Mouse (Mus musculus): ENCODE data around the gene Gpr83. TPM values are rescaled to one million over a fixed set of nuclear protein-coding genes. Genes with fewer than 3 reads are reported as not detected.

Gene Gpr83
- polyA plus RNA-seq, 1 experiment, result not detected

GRCm38 (mm10) chr9:14841878-14842761 is 17.9 kb upstream of the Gpr83 start:
- H3K4me3 ChIP-seq (replicated peaks), result no peak overlapping the region
- TF ChIP-seq GATA1 (IDR thresholded peaks at IDR 0.05; ENCODE audit: low read length) (no peak), TAL1 (IDR thresholded peaks at IDR 0.05; ENCODE audit: low read length) (no peak)
- no peaks in the 10 kb centered on the region for H3K27me3 ChIP-seq (ENCODE audit: control insufficient read depth)
- H3K36me3 ChIP-seq (ENCODE audit: control insufficient read depth), result peaks cover 12% of the 10 kb centered on the region
- no peaks in the 10 kb centered on the region for H3K9me3 ChIP-seq (ENCODE audit: control insufficient read depth, low read length)
- no peaks in the 10 kb centered on the region; the same call in 1 of the 2 replicates for H3K4me1 ChIP-seq (ENCODE audit: control insufficient read depth)

DNA sequence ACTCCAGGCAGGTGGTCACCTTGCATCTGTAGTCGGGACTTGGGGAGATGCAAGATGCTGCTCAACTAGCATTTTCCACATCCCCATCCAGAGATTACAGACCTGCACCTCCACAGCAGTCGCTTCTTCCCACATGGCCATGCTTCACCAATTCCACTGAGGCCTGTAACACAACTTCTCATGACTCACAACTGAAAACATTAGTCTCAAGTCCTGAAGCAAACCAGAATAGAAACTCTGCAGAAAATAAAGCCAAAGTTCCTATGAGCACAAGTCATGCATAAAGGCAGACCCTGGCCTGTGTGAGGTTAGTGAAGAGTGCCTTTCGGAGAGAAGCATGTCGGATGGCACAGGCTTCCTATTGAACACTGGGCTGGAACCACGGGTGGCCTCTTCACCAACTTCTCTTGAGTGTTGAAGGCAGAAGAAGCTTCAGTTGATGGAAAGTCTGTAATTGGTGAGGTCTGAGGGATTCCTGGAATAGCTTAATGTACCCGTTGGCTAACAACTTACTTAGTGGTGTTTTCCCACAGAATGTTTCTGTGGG is 16.6 kb upstream of the Gpr83 start:
- Histone ChIP-seq H3K27me3 (ENCODE audit: control insufficient read depth) (no peaks in the 10 kb centered on the region), H3K4me3 (replicated peaks) (no peak overlapping the region), H3K36me3 (ENCODE audit: control insufficient read depth) (peaks cover 7% of the 10 kb centered on the region; the same call in 1 of the 2 replicates), H3K9me3 (ENCODE audit: control insufficient read depth, low read length) (no peaks in the 10 kb centered on the region), H3K4me1 (ENCODE audit: control insufficient read depth) (no peaks in the 10 kb centered on the region; the same call in 1 of the 2 replicates)
- TF ChIP-seq TAL1 (IDR thresholded peaks at IDR 0.05; ENCODE audit: low read length) (no peak), GATA1 (IDR thresholded peaks at IDR 0.05; ENCODE audit: low read length) (no peak)

DNA sequence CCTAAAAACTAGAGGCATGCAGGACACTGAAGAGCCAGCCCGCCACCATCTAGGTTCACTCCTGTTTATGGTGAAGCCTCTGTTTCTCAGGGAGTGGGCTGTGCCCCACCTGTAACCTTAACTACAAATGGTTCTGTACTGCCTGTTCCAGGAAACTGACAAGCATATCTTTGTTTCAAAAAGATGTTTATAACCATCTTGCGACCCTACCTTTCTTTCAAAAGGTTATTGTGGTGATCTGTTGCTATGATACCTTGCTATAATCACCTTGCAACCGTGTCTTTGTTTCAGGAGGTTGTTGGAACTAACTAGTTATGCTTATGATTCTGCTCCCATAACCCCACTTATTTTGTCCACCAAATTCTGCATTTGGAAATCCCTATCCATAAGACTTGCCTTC is 16.1 kb upstream of the Gpr83 start:
- Histone ChIP-seq H3K4me1 (ENCODE audit: control insufficient read depth) (no peaks in the 10 kb centered on the region; the same call in 1 of the 2 replicates), H3K9me3 (ENCODE audit: control insufficient read depth, low read length) (no peaks in the 10 kb centered on the region), H3K36me3 (ENCODE audit: control insufficient read depth) (peaks cover 7% of the 10 kb centered on the region; the same call in 1 of the 2 replicates), H3K27me3 (ENCODE audit: control insufficient read depth) (no peaks in the 10 kb centered on the region), H3K4me3 (replicated peaks) (no peak overlapping the region)
- TF ChIP-seq TAL1 (IDR thresholded peaks at IDR 0.05; ENCODE audit: low read length) (no peak), GATA1 (IDR thresholded peaks at IDR 0.05; ENCODE audit: low read length) (no peak)

GRCm38 (mm10) chr9:14846428-14846827 is 13.6 kb upstream of the Gpr83 start:
- H3K36me3 ChIP-seq (ENCODE audit: control insufficient read depth), result no peaks in the 10 kb centered on the region; the same call in 1 of the 2 replicates
- H3K27me3 ChIP-seq (ENCODE audit: control insufficient read depth), result no peaks in the 10 kb centered on the region
- H3K4me3 ChIP-seq (replicated peaks), result no peak overlapping the region
- no peak for TF ChIP-seq GATA1 (IDR thresholded peaks at IDR 0.05; ENCODE audit: low read length)
- no peak for TF ChIP-seq TAL1 (IDR thresholded peaks at IDR 0.05; ENCODE audit: low read length)
- no peaks in the 10 kb centered on the region; the same call in 1 of the 2 replicates for H3K4me1 ChIP-seq (ENCODE audit: control insufficient read depth)
- H3K9me3 ChIP-seq (ENCODE audit: control insufficient read depth, low read length), result no peaks in the 10 kb centered on the region

DNA sequence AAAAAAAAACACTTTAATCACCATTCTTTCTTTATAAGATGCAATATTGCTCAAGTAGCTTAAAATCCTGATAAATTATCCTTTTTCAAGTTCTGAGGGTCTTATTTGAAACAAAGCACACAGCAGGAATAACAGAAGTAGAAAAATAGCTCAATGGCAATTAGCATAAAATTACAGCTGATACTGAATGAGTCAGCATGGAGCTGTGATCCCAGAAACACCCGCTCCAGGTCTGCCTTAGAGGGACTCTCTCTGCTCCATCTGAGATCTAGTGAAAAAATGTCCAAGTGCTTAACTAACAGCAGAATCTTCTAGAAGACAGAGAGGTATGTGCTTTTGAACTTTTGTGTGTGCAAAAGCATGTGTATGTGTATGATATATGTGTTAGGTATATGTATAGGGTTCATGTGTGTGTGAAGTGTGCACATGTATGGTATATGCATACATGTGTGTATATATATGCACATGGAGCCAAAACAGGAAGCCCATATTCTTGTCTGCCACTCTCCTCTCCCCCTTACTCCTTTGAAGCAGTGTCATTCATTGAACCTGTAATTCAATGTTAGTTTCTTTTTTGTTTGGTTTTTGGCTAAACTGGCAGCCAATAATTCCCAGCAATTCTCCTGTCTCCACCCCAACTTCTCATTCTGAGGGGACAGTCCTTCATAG is 11.6 kb upstream of the Gpr83 start:
- TF ChIP-seq TAL1 (IDR thresholded peaks at IDR 0.05; ENCODE audit: low read length), result no peak
- TF ChIP-seq GATA1 (IDR thresholded peaks at IDR 0.05; ENCODE audit: low read length), result no peak
- no peaks in the 10 kb centered on the region for H3K9me3 ChIP-seq (ENCODE audit: control insufficient read depth, low read length)
- no peaks in the 10 kb centered on the region; the same call in 1 of the 2 replicates for H3K4me1 ChIP-seq (ENCODE audit: control insufficient read depth)
- H3K36me3 ChIP-seq (ENCODE audit: control insufficient read depth), result no peaks in the 10 kb centered on the region; the same call in 1 of the 2 replicates
- H3K27me3 ChIP-seq (ENCODE audit: control insufficient read depth), result no peaks in the 10 kb centered on the region
- H3K4me3 ChIP-seq (replicated peaks), result no peak overlapping the region

DNA sequence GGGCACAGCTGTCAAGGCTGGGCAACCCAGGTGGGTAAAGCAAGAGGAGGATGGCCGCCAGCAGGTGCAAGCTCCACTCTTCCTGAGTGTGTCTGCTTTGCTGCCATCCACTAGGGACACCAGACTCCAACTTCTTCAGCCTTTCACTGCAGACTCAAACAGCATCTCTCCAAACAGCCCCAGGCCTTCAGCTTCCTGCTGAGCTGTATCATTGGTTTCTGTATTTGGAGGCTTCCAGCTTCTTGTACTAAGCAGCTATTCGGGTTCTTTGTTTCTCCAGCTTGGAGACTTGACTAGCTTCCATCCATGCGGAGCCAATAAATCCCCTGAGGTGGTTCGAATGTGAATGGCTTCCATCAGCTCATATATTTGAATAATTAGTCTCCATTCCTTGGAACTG is 5.4 kb upstream of the Gpr83 start:
- no peaks in the 10 kb centered on the region for H3K4me1 ChIP-seq (ENCODE audit: control insufficient read depth)

GRCm38 (mm10) chr9:14856922-14857654 is 2.9 kb upstream of the Gpr83 start:
- no peak overlapping the region for H3K4me3 ChIP-seq (replicated peaks)
- peaks cover 40% of the 10 kb centered on the region for H3K27me3 ChIP-seq (ENCODE audit: control insufficient read depth)
- no peaks in the 10 kb centered on the region for H3K9me3 ChIP-seq (ENCODE audit: control insufficient read depth, low read length)

More for the DNA sequence above, 5.4 kb upstream of the Gpr83 start:
- no peak overlapping the region for H3K4me3 ChIP-seq (replicated peaks)
- H3K27me3 ChIP-seq (ENCODE audit: control insufficient read depth), result peaks cover 15% of the 10 kb centered on the region
- H3K9me3 ChIP-seq (ENCODE audit: control insufficient read depth, low read length), result no peaks in the 10 kb centered on the region
- H3K36me3 ChIP-seq (ENCODE audit: control insufficient read depth), result no peaks in the 10 kb centered on the region
- TF ChIP-seq TAL1 (IDR thresholded peaks at IDR 0.05; ENCODE audit: low read length) (no peak), GATA1 (IDR thresholded peaks at IDR 0.05; ENCODE audit: low read length) (no peak)

GRCm38 (mm10) chr9:14858170-14858706 is 1.8 kb upstream of the Gpr83 start:
- Histone ChIP-seq H3K9me3 (ENCODE audit: control insufficient read depth, low read length) (no peaks in the 10 kb centered on the region), H3K4me1 (ENCODE audit: control insufficient read depth) (no peaks in the 10 kb centered on the region), H3K36me3 (ENCODE audit: control insufficient read depth) (no peaks in the 10 kb centered on the region), H3K4me3 (replicated peaks) (no peak overlapping the region), H3K27me3 (ENCODE audit: control insufficient read depth) (peaks cover 43% of the 10 kb centered on the region)
- TF ChIP-seq GATA1 (IDR thresholded peaks at IDR 0.05; ENCODE audit: low read length) (no peak), TAL1 (IDR thresholded peaks at IDR 0.05; ENCODE audit: low read length) (no peak)

More at GRCm38 (mm10) chr9:14856922-14857654, 2.9 kb upstream of the Gpr83 start:
- no peaks in the 10 kb centered on the region for H3K36me3 ChIP-seq (ENCODE audit: control insufficient read depth)
- H3K4me1 ChIP-seq (ENCODE audit: control insufficient read depth), result no peaks in the 10 kb centered on the region
- no peak for TF ChIP-seq TAL1 (IDR thresholded peaks at IDR 0.05; ENCODE audit: low read length)
- TF ChIP-seq GATA1 (IDR thresholded peaks at IDR 0.05; ENCODE audit: low read length), result no peak
